Mouse (Mus musculus) layer of hippocampus, postnatal 14 days (tissue): ENCODE data around the gene Esr1. TPM values are rescaled to one million over a fixed set of nuclear protein-coding genes. Genes with fewer than 3 reads are reported as not detected.
"Not testable (repeated sequence)": the region's sequence is repeated elsewhere in the genome, so short reads cannot be mapped to it uniquely, and the experiment has no call there.

Source experiments
- DNase-seq, 2 experiments: peaks; one replicate each; pipeline ENCODE4 v3.0.0; 2021 to 2022; ENCODE audit warnings: low spot score in 2 of 2, mixed read lengths in 1 of 2
- total RNA-seq, 2 experiments: library from RNA; stranded (reverse); gene quantifications; 2 replicates each; pipeline ENCODE4 v1.2.3; 2021

Gene Esr1
- total RNA-seq, 2 experiments from 2014 or later: 1.3 to 1.4 TPM

GRCm38 (mm10) chr10:4619426-4619825 is 8.0 kb downstream of the Esr1 start:
- not testable (repeated sequence) for DNase-seq

- no peak for DNase-seq
These were observed 9.5 kb downstream of the Esr1 start for GRCm38 (mm10) chr10:4620596-4621504.

- DNase-seq: no peak
These were observed 10.1 kb downstream of the Esr1 start for GRCm38 (mm10) chr10:4621505-4621815.

GRCm38 (mm10) chr10:4623319-4623718 is 11.9 kb downstream of the Esr1 start:
- no peak for DNase-seq

- no peak for DNase-seq
These were observed 13.2 kb downstream of the Esr1 start for GRCm38 (mm10) chr10:4624581-4624980.

- no peak for DNase-seq
These were observed 13.9 kb downstream of the Esr1 start for GRCm38 (mm10) chr10:4625300-4625699.

GRCm38 (mm10) chr10:4626432-4626831 is 15.0 kb downstream of the Esr1 start:
- DNase-seq: no peak

- no peak for DNase-seq
These were observed 15.6 kb downstream of the Esr1 start for GRCm38 (mm10) chr10:4626996-4627395.

GRCm38 (mm10) chr10:4627415-4627814 is 16.0 kb downstream of the Esr1 start:
- no peak for DNase-seq

GRCm38 (mm10) chr10:4629314-4629713 is 17.9 kb downstream of the Esr1 start:
- DNase-seq: no peak

GRCm38 (mm10) chr10:4632211-4632704 is 20.9 kb downstream of the Esr1 start:
- no peak for DNase-seq

GRCm38 (mm10) chr10:4633287-4634030 is 22.1 kb downstream of the Esr1 start:
- DNase-seq: no peak

GRCm38 (mm10) chr10:4635740-4636139 is 24.3 kb downstream of the Esr1 start:
- no peak for DNase-seq

GRCm38 (mm10) chr10:4646074-4646473 is 34.7 kb downstream of the Esr1 start:
- no peak for DNase-seq

- no peak for DNase-seq
These were observed 35.5 kb downstream of the Esr1 start for GRCm38 (mm10) chr10:4646851-4647250.

GRCm38 (mm10) chr10:4665380-4665779 is 54.0 kb downstream of the Esr1 start:
- DNase-seq: no peak

GRCm38 (mm10) chr10:4667006-4667405 is 55.6 kb downstream of the Esr1 start:
- DNase-seq: no peak

GRCm38 (mm10) chr10:4670053-4670452 is 58.7 kb downstream of the Esr1 start:
- no peak for DNase-seq

GRCm38 (mm10) chr10:4671876-4672275 is 60.5 kb downstream of the Esr1 start:
- DNase-seq: no peak

GRCm38 (mm10) chr10:4673311-4673816 is 62.0 kb downstream of the Esr1 start:
- DNase-seq: no peak

- peak in 1 of 2 experiments; percentile 37 for DNase-seq
These were observed 63.7 kb downstream of the Esr1 start for GRCm38 (mm10) chr10:4674983-4675592.

GRCm38 (mm10) chr10:4683106-4683505 is 71.7 kb downstream of the Esr1 start:
- no peak for DNase-seq
